Mouse (Mus musculus) CH12.LX (cell line): Measurements from ENCODE around the gene Mtfr1l. TPM values are rescaled to one million over a fixed set of nuclear protein-coding genes. Genes with fewer than 3 reads are reported as not detected.

Experiments used
- DNase-seq: peaks from one replicate; pipeline ENCODE4 v3.0.0-alpha.2; 2013; ENCODE audit errors: extremely low read depth
- H3K27ac ChIP-seq: 2 replicates; pipeline ENCODE4 v1.5.1; 2012; ENCODE audit warnings: low read depth, mild to moderate bottlenecking, control low read depth, moderate library complexity; ENCODE audit not compliant: insufficient read depth
- H3K27me3 ChIP-seq: replicated peaks from 2 replicates; pipeline ENCODE3; 2012; ENCODE audit warnings: inconsistent platforms
- H3K36me3 ChIP-seq, 2 experiments: replicated peaks in 1 of 2; 2 replicates each; pipeline versions ENCODE3 to v1.6.1; 2012; ENCODE audit warnings: inconsistent platforms in 1 of 2, low read length in 1 of 2, mild to moderate bottlenecking in 1 of 2, mixed read lengths in 1 of 2, moderate library complexity in 1 of 2; ENCODE audit not compliant: control insufficient read depth in 1 of 2, insufficient read depth in 1 of 2
- H3K4me1 ChIP-seq, 2 experiments: 2 replicates each; pipeline ENCODE4 v1.6.1; 2012; ENCODE audit warnings: inconsistent platforms in 1 of 2, moderate library complexity in 1 of 2; ENCODE audit not compliant: insufficient read depth in 2 of 2, control insufficient read depth in 1 of 2
- H3K4me2 ChIP-seq: 2 replicates; pipeline ENCODE4 v1.6.1; 2012; ENCODE audit warnings: low read depth, mild to moderate bottlenecking, control low read depth; ENCODE audit not compliant: poor library complexity, insufficient read depth, severe bottlenecking
- H3K4me3 ChIP-seq, 3 experiments: fragments of 150-350 bp in 1 of 3; sonication (generic) in 1 of 3; replicated peaks in 1 of 3; 2 replicates each; pipeline versions ENCODE3 to v1.5.1; 2011 to 2012; ENCODE audit warnings: low read depth in 2 of 3, low read length in 2 of 3, mild to moderate bottlenecking in 2 of 3, moderate library complexity in 2 of 3, control low read depth in 1 of 3, improper control_type of control experiment in 1 of 3, inconsistent platforms in 1 of 3, mixed read lengths in 1 of 3; ENCODE audit not compliant: poor library complexity in 1 of 3
- H3K79me2 ChIP-seq: replicated peaks from 2 replicates; pipeline ENCODE4 v1.6.1; 2012; ENCODE audit warnings: mild to moderate bottlenecking, moderate library complexity; ENCODE audit not compliant: control insufficient read depth, poor library complexity, insufficient read depth, severe bottlenecking; ENCODE audit errors: extremely low read depth
- H3K9ac ChIP-seq: 2 replicates; pipeline ENCODE4 v1.6.1; 2012; ENCODE audit warnings: low read depth, mild to moderate bottlenecking, control low read depth, moderate library complexity; ENCODE audit not compliant: insufficient read depth
- H3K9me3 ChIP-seq: replicated peaks from 2 replicates; pipeline ENCODE3; 2012; ENCODE audit warnings: low read length, inconsistent platforms, mixed read lengths
- BHLHE40 ChIP-seq: IDR thresholded peaks from 2 replicates; pipeline ENCODE4 v1.6.1; 2011; ENCODE audit warnings: mild to moderate bottlenecking, low read depth, low read length, improper control_type of control experiment
- CHD1 ChIP-seq: IDR thresholded peaks from 2 replicates; pipeline ENCODE4 v1.6.1; 2012; ENCODE audit warnings: low read depth, low read length, improper control_type of control experiment, inconsistent platforms
- CTCF ChIP-seq, 2 experiments: IDR thresholded peaks in 1 of 2; conservative IDR thresholded peaks in 1 of 2; 2 replicates each; pipeline ENCODE4 v1.5.1; 2011 to 2012; ENCODE audit warnings: low read depth in 2 of 2, low read length in 2 of 2, improper control_type of control experiment in 1 of 2, inconsistent platforms in 1 of 2, mild to moderate bottlenecking in 1 of 2, moderate library complexity in 1 of 2
- ELF1 ChIP-seq: IDR thresholded peaks from 2 replicates; pipeline ENCODE4 v1.6.1; 2014; ENCODE audit warnings: low read depth, mild to moderate bottlenecking, inconsistent platforms, low read length, improper control_type of control experiment
- HCFC1 ChIP-seq: IDR thresholded peaks from 2 replicates; pipeline ENCODE4 v1.6.1; 2012; ENCODE audit warnings: low read depth, mild to moderate bottlenecking, inconsistent platforms, low read length, improper control_type of control experiment
- JUN ChIP-seq: IDR thresholded peaks from 2 replicates; pipeline ENCODE4 v1.6.1; 2011; ENCODE audit warnings: low read depth, mild to moderate bottlenecking, low read length, improper control_type of control experiment, moderate library complexity; ENCODE audit not compliant: insufficient read depth
- MAZ ChIP-seq: IDR thresholded peaks from 2 replicates; pipeline ENCODE4 v1.6.1; 2012; ENCODE audit warnings: low read depth, mild to moderate bottlenecking, inconsistent platforms, low read length, improper control_type of control experiment, moderate library complexity
- MYC ChIP-seq: IDR thresholded peaks from 2 replicates; pipeline ENCODE4 v1.6.1; 2011; ENCODE audit warnings: low read depth, mild to moderate bottlenecking, improper control_type of control experiment, low read length
- NELFE ChIP-seq: IDR thresholded peaks from 2 replicates; pipeline ENCODE4 v1.6.1; 2011; ENCODE audit warnings: low read depth, low read length, improper control_type of control experiment
- NRF1 ChIP-seq: IDR thresholded peaks from 2 replicates; pipeline ENCODE4 v1.6.1; 2014; ENCODE audit warnings: low read depth, mild to moderate bottlenecking, inconsistent platforms, low read length, improper control_type of control experiment, moderate library complexity
- RAD21 ChIP-seq: IDR thresholded peaks from 2 replicates; pipeline ENCODE4 v1.6.1; 2011; ENCODE audit warnings: low read depth, mild to moderate bottlenecking, low read length, improper control_type of control experiment, moderate library complexity
- RCOR1 ChIP-seq: conservative IDR thresholded peaks from 2 replicates; pipeline ENCODE4 v1.6.1; 2012; ENCODE audit warnings: low read depth, mild to moderate bottlenecking, inconsistent platforms, low read length, improper control_type of control experiment
- SMC3 ChIP-seq: IDR thresholded peaks from 2 replicates; pipeline ENCODE4 v1.6.1; 2011; ENCODE audit warnings: low read depth, low read length, improper control_type of control experiment
- TCF12 ChIP-seq: IDR thresholded peaks from 2 replicates; pipeline ENCODE4 v1.6.1; 2014; ENCODE audit warnings: low read depth, mild to moderate bottlenecking, inconsistent platforms, low read length, improper control_type of control experiment
- USF1 ChIP-seq: IDR thresholded peaks from 2 replicates; pipeline ENCODE4 v1.6.1; 2014; ENCODE audit warnings: low read depth, mild to moderate bottlenecking, inconsistent platforms, low read length, improper control_type of control experiment
- ZKSCAN1 ChIP-seq: IDR thresholded peaks from 2 replicates; pipeline ENCODE4 v1.6.1; 2012; ENCODE audit warnings: low read depth, inconsistent platforms, low read length, improper control_type of control experiment, borderline replicate concordance
- dilution Hi-C: fragments of 300-500 bp; cut with MboI; formaldehyde crosslinking; loops from 2 replicates; pipeline ENCODE4 v1.14.3; 2020; ENCODE audit warnings: low sequenced_read_pairs; ENCODE audit not compliant: extremely low pct_unique_long_range_greater_than_20kb, extremely low pct_ligation_motif_present
- in situ Hi-C: fragments of 300-500 bp; cut with MboI; formaldehyde crosslinking; loops from 3 replicates; pipeline ENCODE4 v1.14.3; 2019; ENCODE audit warnings: low sequenced_read_pairs, low pct_ligation_motif_present, low pct_unique_long_range_greater_than_20kb, mixed read lengths
- polyA plus RNA-seq: library from polyadenylated mRNA; unstranded; fragments of >175 nt; gene quantifications from 2 replicates; pipeline ENCODE4 v1.2.1, GENCODE M21; 2012; ENCODE audit warnings: low read depth; ENCODE audit not compliant: insufficient read length
- total RNA-seq, 2 experiments: library from RNA; depleted of rRNA; stranded (reverse); fragments of 300-350 nt in 1 of 2; fragments of >200 nt in 1 of 2; gene quantifications; 2 replicates each; pipeline ENCODE4 v1.2.3; 2012 to 2014

Gene Mtfr1l
- total and polyA plus RNA-seq, 3 experiments = 16.2 to 36.5 (median 34.0) TPM

DNA sequence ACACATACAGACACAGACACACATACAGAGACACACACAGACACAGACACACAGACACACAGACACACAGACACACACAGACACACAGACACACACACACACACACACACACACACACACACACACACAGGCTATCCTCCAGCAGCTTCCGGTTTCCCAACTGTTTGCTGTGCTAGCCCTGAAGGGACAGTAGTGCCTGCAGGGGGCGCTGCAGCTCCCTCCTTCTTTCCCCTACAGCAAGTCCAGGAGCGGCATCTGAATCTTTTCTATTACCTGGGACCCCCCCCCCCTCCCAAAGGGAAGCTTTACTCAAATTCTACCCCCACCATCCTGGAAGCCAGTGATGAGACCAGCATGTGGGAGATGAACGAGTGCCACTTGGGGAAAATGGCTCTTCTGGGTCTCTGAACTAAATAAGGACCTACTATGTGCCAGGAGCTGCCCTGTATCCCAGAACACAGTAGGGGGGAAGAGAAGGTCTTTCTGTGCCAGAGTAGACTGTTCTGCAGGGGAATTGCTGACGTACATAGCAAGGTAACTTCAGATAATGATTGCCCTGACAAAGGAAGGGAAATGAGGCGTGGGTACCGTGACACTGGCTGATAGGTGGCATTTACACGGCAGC is 20.9 kb upstream of the Mtfr1l start:
- TF ChIP-seq SMC3 = peak; percentile 19; the same call in 1 of the 2 replicates
- peak; percentile 15 for TF ChIP-seq RAD21
- TF ChIP-seq BHLHE40 = no peak
- peak in 1 of 2 experiments; percentile 39; a peak in 2 of 4 replicates for TF ChIP-seq CTCF (conservative IDR thresholded peaks at IDR 0.05 in 1 of 2, IDR thresholded peaks at IDR 0.05 in 1 of 2; ENCODE audit: low read depth in 2 of 2, low read length in 2 of 2)
- TF ChIP-seq CHD1 = no peak
- TF ChIP-seq ZKSCAN1 = peak; percentile 40
- TF ChIP-seq RCOR1 = no peak
- TF ChIP-seq, all 38 proteins: peak for 4
- H3K36me3 ChIP-seq = no peaks in the 10 kb centered on the region
- H3K4me2 ChIP-seq = no peak overlapping the region
- H3K4me1 ChIP-seq = peaks cover 0 to 32% of the 10 kb centered on the region in 2 experiments; a peak in 2 of 4 replicates
- no peak overlapping the region for H3K27ac ChIP-seq
- H3K4me3 ChIP-seq = no peak overlapping the region
- dilution Hi-C loops = no loop called here
- H3K79me2 ChIP-seq = no peaks in the 10 kb centered on the region
- peaks cover under 1% of the 10 kb centered on the region for H3K9me3 ChIP-seq
- DNase-seq = peak; percentile 24
- no peaks in the 10 kb centered on the region for H3K27me3 ChIP-seq
- H3K9ac ChIP-seq = no peak overlapping the region
- in situ Hi-C loops = no loop called here

- Histone ChIP-seq H3K9ac (no peak overlapping the region), H3K4me1 (peaks cover 0 to 16% of the 10 kb centered on the region in 2 experiments; a peak in 2 of 4 replicates), H3K36me3 (no peaks in the 10 kb centered on the region), H3K27me3 (no peaks in the 10 kb centered on the region), H3K79me2 (no peaks in the 10 kb centered on the region), H3K4me3 (no peak overlapping the region), H3K27ac (no peak overlapping the region), H3K4me2 (no peak overlapping the region), H3K9me3 (peaks cover 16% of the 10 kb centered on the region)
- no peak for DNase-seq
- in situ Hi-C loops (no loop called here), dilution Hi-C loops (no loop called here)
- TF ChIP-seq CHD1 (no peak), USF1 (no peak), JUN (no peak), MYC (no peak), TCF12 (no peak), HCFC1 (no peak), NELFE (no peak), MAZ (no peak), NRF1 (no peak), RCOR1 (no peak), ELF1 (no peak)
Observed at GRCm38 (mm10) chr4:134553631-134554030, 18.4 kb upstream of the Mtfr1l start.
